Comparison of ENCODE assay signal across 10 mouse cellular contexts in the genomic region with DNA sequence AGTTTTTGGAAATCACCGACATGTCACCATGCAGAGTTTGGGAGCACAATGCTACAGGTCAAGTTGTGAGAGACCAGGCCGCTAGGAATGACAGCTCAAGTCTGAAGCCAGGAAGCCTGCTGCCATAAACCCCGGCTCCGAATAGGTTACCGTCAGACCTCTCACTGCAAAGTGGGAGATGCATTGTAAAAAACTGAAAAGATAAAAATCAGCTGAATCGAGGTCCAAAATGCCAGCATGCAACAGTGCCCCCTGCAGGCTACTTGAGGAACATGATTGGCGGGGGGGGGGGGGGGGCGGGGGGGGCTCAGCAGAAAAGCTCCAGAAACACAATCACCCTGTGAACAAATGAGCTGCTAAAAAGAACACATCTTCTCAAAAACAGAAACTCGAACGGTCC. TPM values are rescaled to one million over a fixed set of nuclear protein-coding genes. Genes with fewer than 3 reads are reported as not detected.
DNase-seq lines count a peak whose midpoint lies in the region; ATAC-seq and TF ChIP-seq lines count a peak whose summit lies in the region.
"Had no signal": no experiment of that assay in that cellular context is flagged by ENCODE, and none has a peak within 500 bp of the region (broad histone marks: within the 10 kb centered on the region; RNA-seq: fewer than 3 reads in every experiment).

No protein-coding gene starts in this region.

- no peak overlapping the region for H3K27ac ChIP-seq in forebrain, embryonic 11.5 days (ENCODE audit: low read depth, low read length)
- no peak overlapping the region for H3K27ac ChIP-seq in forebrain, embryonic 16.5 days (ENCODE audit: low read length)
- peak overlapping the region; percentile 45 for H3K27ac ChIP-seq in neural tube, embryonic 15.5 days (replicated peaks)
- H3K27ac ChIP-seq: lung, embryonic 15.5 days had no signal

- no peaks in the 10 kb centered on the region for H3K36me3 ChIP-seq in forebrain, embryonic 11.5 days (ENCODE audit: control insufficient read depth, insufficient read depth, low read length)
- H3K36me3 ChIP-seq in forebrain, embryonic 16.5 days (ENCODE audit: control insufficient read depth, insufficient read depth), result no peaks in the 10 kb centered on the region
- H3K36me3 ChIP-seq in neural tube, embryonic 15.5 days, result no peaks in the 10 kb centered on the region
- H3K36me3 ChIP-seq: lung, embryonic 15.5 days had no signal

- no peak for ATAC-seq in forebrain, embryonic 11.5 days (replicated peaks; ENCODE audit: low FRiP score)
- no peak for ATAC-seq in forebrain, embryonic 16.5 days
- ATAC-seq in neural tube, embryonic 15.5 days (ENCODE audit: low FRiP score), result no peak; the same call in 1 of the 2 replicates
- no peak for ATAC-seq in erythroblast, adult 5-6 weeks (replicated peaks; ENCODE audit: low FRiP score, poor library complexity, severe bottlenecking)

- H3K4me1 ChIP-seq in forebrain, embryonic 11.5 days (replicated peaks; ENCODE audit: control insufficient read depth, insufficient read depth, low read length), result no peaks in the 10 kb centered on the region
- H3K4me1 ChIP-seq in forebrain, embryonic 16.5 days (replicated peaks; ENCODE audit: control insufficient read depth, insufficient read depth, low read length), result peaks cover 7% of the 10 kb centered on the region
- no peaks in the 10 kb centered on the region for H3K4me1 ChIP-seq in lung, adult 2 months (ENCODE audit: control insufficient read depth, insufficient read depth, low read length)
- H3K4me1 ChIP-seq in neural tube, embryonic 15.5 days, result peaks cover 16% of the 10 kb centered on the region
- H3K4me1 ChIP-seq: lung, embryonic 15.5 days had no signal

- peak; percentile 27; the same call in 1 of the 2 replicates for TF ChIP-seq CTCF in lung, adult 2 months (IDR thresholded peaks at IDR 0.05; ENCODE audit: insufficient read depth, low read length)

- no peak overlapping the region for H3K9ac ChIP-seq in forebrain, embryonic 11.5 days (ENCODE audit: low read length)
- H3K9ac ChIP-seq in forebrain, embryonic 16.5 days (replicated peaks; ENCODE audit: low read depth, low read length), result no peak overlapping the region
- H3K9ac ChIP-seq in neural tube, embryonic 15.5 days (replicated peaks), result no peak overlapping the region
- H3K9ac ChIP-seq: lung, embryonic 15.5 days had no signal

- DNase-seq in forebrain, embryonic 11.5 days (ENCODE audit: low spot score), result peak; percentile 68
- peak; percentile 22 for DNase-seq in lung, adult 2 months
- no peak for DNase-seq in lung, postnatal 36 days
- DNase-seq in adipocyte (ENCODE audit: low spot score), result peak; percentile 7
- DNase-seq in frontal cortex, postnatal 10 days (ENCODE audit: low spot score in 2 of 2), result no peak

- H3K27me3 ChIP-seq in forebrain, embryonic 11.5 days (ENCODE audit: control insufficient read depth, insufficient read depth, low read length), result no peaks in the 10 kb centered on the region
- no peaks in the 10 kb centered on the region for H3K27me3 ChIP-seq in forebrain, embryonic 16.5 days (replicated peaks; ENCODE audit: control insufficient read depth, insufficient read depth, low read length)
- peaks cover 7% of the 10 kb centered on the region; the same call in 1 of the 2 replicates for H3K27me3 ChIP-seq in neural tube, embryonic 15.5 days (replicated peaks)

- no peak for TF ChIP-seq POLR2A in lung, adult 2 months (IDR thresholded peaks at IDR 0.05; ENCODE audit: borderline replicate concordance, extremely low read depth, low read depth, low read length)

- no peaks in the 10 kb centered on the region for H3K9me3 ChIP-seq in forebrain, embryonic 11.5 days (ENCODE audit: control insufficient read depth, low read length)
- no peaks in the 10 kb centered on the region for H3K9me3 ChIP-seq in forebrain, embryonic 16.5 days (ENCODE audit: control insufficient read depth, low read length)
- no peaks in the 10 kb centered on the region for H3K9me3 ChIP-seq in neural tube, embryonic 15.5 days (replicated peaks)
- H3K9me3 ChIP-seq: lung, embryonic 15.5 days had no signal

- WGBS in forebrain, embryonic 11.5 days, result 57% methylated on average over 8 of the region's 10 CpGs
- 20% methylated on average over 9 of the region's 10 CpGs for WGBS in forebrain, embryonic 16.5 days
- 25% methylated on average over 10 of the region's 10 CpGs for whole genome bisulfite sequencing in lung, adult 2 months
- 24% methylated on average over 8 of the region's 10 CpGs for WGBS in neural tube, embryonic 15.5 days

- no peak overlapping the region for H3K4me2 ChIP-seq in forebrain, embryonic 11.5 days (ENCODE audit: low read depth, low read length, severe bottlenecking)
- no peak overlapping the region for H3K4me2 ChIP-seq in forebrain, embryonic 16.5 days (ENCODE audit: low read length)
- H3K4me2 ChIP-seq in neural tube, embryonic 15.5 days, result no peak overlapping the region
- H3K4me2 ChIP-seq: lung, embryonic 15.5 days had no signal

- no peak overlapping the region for H3K4me3 ChIP-seq in forebrain, embryonic 11.5 days (ENCODE audit: low read depth, low read length)
- H3K4me3 ChIP-seq in forebrain, embryonic 16.5 days (replicated peaks; ENCODE audit: low read length), result no peak overlapping the region
- no peak overlapping the region for H3K4me3 ChIP-seq in lung, adult 2 months (replicated peaks; ENCODE audit: extremely low read depth, low read depth, low read length)
- no peak overlapping the region for H3K4me3 ChIP-seq in neural tube, embryonic 15.5 days (replicated peaks)
- H3K4me3 ChIP-seq: erythroblast, embryonic 14.5 days; lung, embryonic 15.5 days had no signal

RNA-seq across cellular contexts. Expression of a gene that starts 13.7 kb away (rescaled TPM):
- polyA plus RNA-seq in forebrain, embryonic 11.5 days (2014; fragmentation: Nextera tagmentation; extraction: Ambion mirVana), result 0.20 and 0.41 TPM in 2 replicates
- 0.11 and 0.27 TPM in 2 replicates for polyA plus RNA-seq in forebrain, embryonic 16.5 days (2015; fragmentation: Nextera tagmentation; extraction: Ambion mirVana)
- 0.08 and 0.11 TPM in 2 replicates for polyA plus RNA-seq in lung, adult 2 months (2012; rRNA removed)
- polyA plus RNA-seq in neural tube, embryonic 15.5 days (2015; fragmentation: Nextera tagmentation; extraction: Ambion mirVana), result 0.36 and 0.41 TPM in 2 replicates
- 1.5 TPM in 1 of 2 replicates, not detected in the other for total RNA-seq in erythroblast, adult 5-6 weeks (2015; ENCODE audit: low replicate concordance)
- total RNA-seq in erythroblast, adult 5-6 weeks (2017; ENCODE audit: low replicate concordance), result not detected in 2 replicates

RNA-seq across cellular contexts. Expression of a gene that starts 18.3 kb away (rescaled TPM):
- polyA plus RNA-seq in forebrain, embryonic 11.5 days (2014; fragmentation: Nextera tagmentation; extraction: Ambion mirVana), result 228 and 241 TPM in 2 replicates
- 64.1 and 80.3 TPM in 2 replicates for polyA plus RNA-seq in forebrain, embryonic 16.5 days (2015; fragmentation: Nextera tagmentation; extraction: Ambion mirVana)
- polyA plus RNA-seq in lung, adult 2 months (2012; rRNA removed), result 1.2 and 1.8 TPM in 2 replicates
- 19.1 and 33.3 TPM in 2 replicates for polyA plus RNA-seq in neural tube, embryonic 15.5 days (2015; fragmentation: Nextera tagmentation; extraction: Ambion mirVana)
- 5.6 and 6.5 TPM in 2 replicates for total RNA-seq in erythroblast, adult 5-6 weeks (2015; ENCODE audit: low replicate concordance)
- total RNA-seq in erythroblast, adult 5-6 weeks (2017; ENCODE audit: low replicate concordance), result 2.0 and 2.2 TPM in 2 replicates

Comparison
In these comparisons a context has a peak if more than half of its experiments do, and no peak if none do; other contexts are left out.
1. DNase-seq: peak in forebrain, embryonic 11.5 days (single experiment), lung, adult 2 months (single experiment) and adipocyte (single experiment); none in lung, postnatal 36 days (single experiment) and frontal cortex, postnatal 10 days (0 of 2).